Mouse (Mus musculus) olfactory bulb, adult 2 months (tissue): Measurements from ENCODE around the gene Nubpl. TPM values are rescaled to one million over a fixed set of nuclear protein-coding genes. Genes with fewer than 3 reads are reported as not detected.

Source experiments
- H3K27ac ChIP-seq: fragments of 200-500 bp; 2 replicates; pipeline ENCODE4 v1.5.1; 2012; ENCODE audit warnings: low read depth, low read length; ENCODE audit not compliant: insufficient read depth
- H3K4me1 ChIP-seq: fragments of 200-500 bp; 2 replicates; pipeline ENCODE4 v1.6.1; 2012; ENCODE audit warnings: low read length; ENCODE audit not compliant: control insufficient read depth, insufficient read depth
- H3K4me3 ChIP-seq: fragments of 200-500 bp; 2 replicates; pipeline ENCODE4 v1.5.1; 2012; ENCODE audit warnings: mild to moderate bottlenecking, low read depth, low read length, moderate library complexity; ENCODE audit not compliant: insufficient read depth
- CTCF ChIP-seq: fragments of 200-500 bp; IDR thresholded peaks from 2 replicates; pipeline ENCODE4 v1.5.1; 2012; ENCODE audit warnings: low read depth, mild to moderate bottlenecking, low read length, moderate library complexity; ENCODE audit not compliant: insufficient read depth
- POLR2A ChIP-seq: fragments of 200-500 bp; IDR thresholded peaks from 2 replicates; pipeline ENCODE4 v1.6.1; 2012; ENCODE audit warnings: mild to moderate bottlenecking, low read depth, low read length, moderate library complexity; ENCODE audit not compliant: insufficient read depth
- WGBS: fragments of 180-500 bp; shearing (Covaris S2); methylation state at CpG from one replicate; pipeline ENCODE4 v1.1.7; 2018; 5-methylcytosine and 5-hydroxymethylcytosine counted together
- polyA plus RNA-seq: library from polyadenylated mRNA; stranded (reverse); fragments of >200 nt; gene quantifications from 2 replicates; pipeline ENCODE4 v1.2.4, GENCODE M21; 2012; ENCODE audit warnings: low replicate concordance; ENCODE audit not compliant: missing spikeins, insufficient read depth, insufficient read length

Nubpl gene
- polyA plus RNA-seq, 1 experiment, result not detected

GRCm38 (mm10) chr12:52298683-52299082, 201.1 kb downstream of the Nubpl start:
- Histone ChIP-seq H3K27ac (no peak overlapping the region), H3K4me1 (no peaks in the 10 kb centered on the region), H3K4me3 (no peak overlapping the region)
- 66% methylated on average over 1 of the region's 1 CpGs for WGBS
- no peak for TF ChIP-seq POLR2A
- TF ChIP-seq CTCF, result no peak

- TF ChIP-seq POLR2A (no peak), CTCF (no peak)
- Histone ChIP-seq H3K4me1 (no peaks in the 10 kb centered on the region), H3K27ac (no peak overlapping the region), H3K4me3 (no peak overlapping the region)
- 85% methylated on average over 2 of the region's 2 CpGs for WGBS
These were observed 205.4 kb downstream of the Nubpl start for GRCm38 (mm10) chr12:52302961-52303360.

DNA sequence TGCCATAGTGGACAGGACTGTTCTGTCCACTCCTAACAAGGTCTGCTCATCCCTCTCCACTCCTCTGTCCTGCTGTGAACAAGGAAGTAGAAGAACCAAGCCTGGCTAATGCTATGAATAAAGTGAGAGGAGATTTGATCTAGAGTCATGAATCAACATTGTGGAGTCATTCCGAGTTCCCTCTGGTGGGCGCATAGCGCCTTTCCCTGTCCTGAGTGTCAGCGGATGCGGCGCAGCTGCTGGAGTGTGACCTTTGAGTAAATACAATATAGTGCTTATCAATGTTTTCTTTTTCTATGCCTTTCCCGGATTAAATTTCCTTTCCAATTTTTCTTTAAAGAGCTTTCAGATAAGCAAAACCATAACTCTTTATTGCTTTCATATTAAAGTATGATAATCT, 208.8 kb downstream of the Nubpl start:
- TF ChIP-seq POLR2A, result no peak
- H3K27ac ChIP-seq, result no peak overlapping the region
- H3K4me3 ChIP-seq, result no peak overlapping the region
- H3K4me1 ChIP-seq, result no peaks in the 10 kb centered on the region
- WGBS, result 95% methylated on average over 7 of the region's 7 CpGs

- WGBS, result 91% methylated on average over 10 of the region's 10 CpGs
- no peaks in the 10 kb centered on the region for H3K4me1 ChIP-seq
- no peak overlapping the region for H3K4me3 ChIP-seq
- TF ChIP-seq POLR2A (no peak), CTCF (no peak)
- H3K27ac ChIP-seq, result no peak overlapping the region
These were observed 209.9 kb downstream of the Nubpl start for GRCm38 (mm10) chr12:52307331-52307982.

GRCm38 (mm10) chr12:52308628-52309027, 211.1 kb downstream of the Nubpl start:
- TF ChIP-seq CTCF, result no peak
- no peak for TF ChIP-seq POLR2A
- H3K4me1 ChIP-seq, result no peaks in the 10 kb centered on the region
- H3K4me3 ChIP-seq, result no peak overlapping the region
- H3K27ac ChIP-seq, result no peak overlapping the region
- WGBS, result 95% methylated on average over 7 of the region's 7 CpGs

GRCm38 (mm10) chr12:52314818-52315217, 217.3 kb downstream of the Nubpl start:
- WGBS, result 97% methylated on average over 3 of the region's 3 CpGs
- Histone ChIP-seq H3K4me3 (no peak overlapping the region), H3K4me1 (no peaks in the 10 kb centered on the region), H3K27ac (no peak overlapping the region)
- TF ChIP-seq CTCF, result no peak
- no peak for TF ChIP-seq POLR2A

- Histone ChIP-seq H3K4me3 (no peak overlapping the region), H3K27ac (no peak overlapping the region), H3K4me1 (no peaks in the 10 kb centered on the region; the same call in 1 of the 2 replicates)
- TF ChIP-seq POLR2A (no peak), CTCF (no peak)
- WGBS, result 90% methylated on average over 6 of the region's 6 CpGs
These were observed 220.1 kb downstream of the Nubpl start for GRCm38 (mm10) chr12:52317635-52318034.

- H3K27ac ChIP-seq, result no peak overlapping the region
- 76% methylated on average over 9 of the region's 9 CpGs for WGBS
- no peak for TF ChIP-seq CTCF
- no peak for TF ChIP-seq POLR2A
- H3K4me3 ChIP-seq, result no peak overlapping the region
- H3K4me1 ChIP-seq, result no peaks in the 10 kb centered on the region; the same call in 1 of the 2 replicates
These were observed 220.9 kb downstream of the Nubpl start for GRCm38 (mm10) chr12:52318426-52318825.

DNA sequence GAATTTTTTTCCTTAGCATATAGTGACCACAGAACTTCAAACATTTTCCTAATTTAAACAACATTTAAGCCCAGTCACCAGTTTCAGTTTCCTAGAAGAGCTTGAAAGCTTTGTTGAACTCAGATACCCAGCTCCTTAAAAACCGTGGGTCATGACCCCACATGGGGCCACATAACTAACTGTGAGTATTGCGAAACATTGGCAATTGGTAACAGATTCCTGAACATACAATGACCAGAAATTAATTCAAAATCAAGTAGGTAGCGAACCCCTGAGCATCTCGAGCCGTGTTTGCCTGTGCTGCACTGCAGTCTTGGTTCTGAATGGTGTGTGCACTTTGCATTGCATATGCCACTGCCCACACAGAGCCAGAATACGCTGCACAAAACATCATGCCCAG, 221.6 kb downstream of the Nubpl start:
- no peak for TF ChIP-seq POLR2A
- no peak for TF ChIP-seq CTCF
- H3K27ac ChIP-seq, result no peak overlapping the region
- H3K4me3 ChIP-seq, result no peak overlapping the region
- H3K4me1 ChIP-seq, result no peaks in the 10 kb centered on the region; the same call in 1 of the 2 replicates
- WGBS, result 93% methylated on average over 6 of the region's 6 CpGs

DNA sequence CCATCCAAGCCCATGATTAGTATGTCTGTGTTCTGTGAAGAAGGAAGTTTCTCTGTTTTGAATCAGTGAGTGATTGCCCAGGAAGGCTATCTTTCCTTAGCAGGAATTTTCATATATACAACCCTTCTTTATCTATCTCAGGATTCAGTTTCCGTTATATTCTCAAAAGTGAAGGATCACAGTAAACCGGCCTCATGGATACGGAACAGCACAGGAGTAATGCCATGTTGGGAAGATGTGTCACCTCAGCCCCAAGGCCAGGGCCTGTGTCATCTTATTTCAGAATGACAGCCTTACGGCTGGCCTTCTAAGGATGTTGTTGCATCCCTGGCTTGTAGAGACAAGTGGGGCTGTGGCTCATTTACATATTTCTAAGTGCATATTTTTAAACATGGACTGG, 231.0 kb downstream of the Nubpl start:
- 96% methylated on average over 4 of the region's 4 CpGs for WGBS
- Histone ChIP-seq H3K27ac (no peak overlapping the region), H3K4me1 (no peaks in the 10 kb centered on the region), H3K4me3 (no peak overlapping the region)
- TF ChIP-seq CTCF, result no peak
- no peak for TF ChIP-seq POLR2A
